Mouse (Mus musculus) fat pad, adult 2 months (tissue): ENCODE measurements around the gene Aco2.
"Not testable (repeated sequence)": the region's sequence is repeated elsewhere in the genome, so short reads cannot be mapped to it uniquely, and the experiment has no call there.

ENCODE experiments used
- DNase-seq: peaks from one replicate; pipeline ENCODE4 v3.0.0-alpha.2; 2011; ENCODE audit warnings: low read depth, low spot score; ENCODE audit errors: extremely low read depth

The Aco2 gene

GRCm38 (mm10) chr15:81871604-81872261, 376 bp upstream of the Aco2 start, which contains the start of gene Phf5a:
Gene Phf5a, minus strand, starts transcription at chr15:81871911.
- DNase-seq, result peak; percentile 73

DNA sequence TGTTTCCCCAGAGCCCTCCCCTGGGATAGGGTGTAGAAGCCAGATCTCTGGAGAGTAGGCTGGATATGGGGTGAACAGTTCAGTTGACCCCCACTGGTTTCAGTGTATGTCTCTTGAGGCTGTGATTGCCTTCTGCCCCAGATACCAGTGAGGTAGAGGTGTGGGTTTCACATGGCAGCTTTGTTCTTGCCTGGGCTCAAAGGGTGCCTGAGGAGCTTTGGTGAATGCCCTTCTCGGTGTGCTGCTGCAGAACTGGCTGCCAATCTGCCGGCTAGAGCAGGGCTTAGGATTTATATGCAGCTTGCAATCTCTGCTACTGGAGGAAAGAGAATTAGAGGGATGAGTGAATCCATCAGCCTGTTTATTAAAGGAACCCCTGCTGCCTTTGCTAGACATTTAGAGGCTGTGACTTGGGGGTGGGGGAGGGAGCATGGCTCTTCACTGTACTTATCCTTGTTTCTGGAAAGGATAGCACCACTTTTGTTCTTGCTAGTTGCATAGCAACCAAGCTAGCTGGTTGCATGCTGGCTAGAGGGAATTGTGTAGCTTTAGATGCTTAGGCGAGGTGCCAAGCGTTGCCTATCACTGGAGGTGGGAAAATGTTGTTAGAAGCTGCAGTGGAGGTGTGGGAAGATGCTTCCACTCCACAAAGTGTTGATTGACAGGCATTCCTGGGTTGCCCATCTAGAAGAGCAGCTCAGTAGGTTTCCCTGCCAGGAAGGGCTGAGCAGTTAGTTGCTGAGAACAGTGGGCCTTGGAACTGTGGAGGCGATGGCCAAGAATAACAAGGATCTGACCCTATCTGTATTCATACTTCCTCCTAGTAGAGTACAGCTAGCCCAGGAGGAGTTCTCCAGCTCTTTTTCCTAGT, 7.7 kb downstream of the Aco2 start:
- DNase-seq, result no peak

DNA sequence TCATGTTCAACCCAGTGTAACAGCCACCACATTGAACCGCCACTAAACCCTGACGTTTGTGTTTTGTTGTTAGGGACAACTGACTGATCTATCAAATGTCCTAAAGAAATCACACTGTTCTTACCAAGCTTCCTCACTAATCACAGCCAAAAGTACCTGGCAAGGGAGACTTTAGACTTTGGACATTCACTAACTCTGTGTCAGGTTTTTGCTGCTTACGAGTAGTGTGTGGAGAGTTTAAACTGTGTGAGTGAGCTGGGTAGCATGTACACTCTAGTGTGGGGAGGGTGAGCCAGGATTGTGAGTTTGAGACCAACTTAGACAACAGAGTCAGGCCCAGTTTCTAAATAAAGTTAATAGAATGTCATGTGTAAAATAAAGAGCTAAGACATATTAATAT, 10.2 kb downstream of the Aco2 start:
- DNase-seq, result no peak

GRCm38 (mm10) chr15:81885418-81885934, 13.4 kb downstream of the Aco2 start:
- no peak for DNase-seq

GRCm38 (mm10) chr15:81886795-81887550, 14.9 kb downstream of the Aco2 start:
- no peak for DNase-seq

DNA sequence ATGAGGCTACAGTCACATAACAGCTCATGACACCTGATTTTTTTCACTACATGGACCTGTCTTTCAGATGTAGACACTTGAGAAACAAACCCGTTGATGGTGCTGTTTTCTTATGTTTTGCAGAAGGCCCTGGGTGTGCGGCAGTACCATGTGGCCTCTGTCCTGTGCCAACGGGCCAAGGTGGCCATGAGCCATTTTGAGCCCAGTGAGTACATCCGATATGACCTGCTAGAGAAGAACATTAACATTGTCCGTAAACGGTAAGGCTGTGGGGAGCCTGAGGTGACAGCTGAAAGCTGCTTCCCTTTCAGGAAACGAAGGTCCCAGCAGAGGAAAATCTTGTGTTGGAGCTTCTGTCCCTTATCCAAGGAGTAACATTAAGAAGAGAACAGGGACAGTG, 17.1 kb downstream of the Aco2 start:
- no peak for DNase-seq

- no peak for DNase-seq
Measured at GRCm38 (mm10) chr15:81891140-81891802, 19.2 kb downstream of the Aco2 start.

DNA sequence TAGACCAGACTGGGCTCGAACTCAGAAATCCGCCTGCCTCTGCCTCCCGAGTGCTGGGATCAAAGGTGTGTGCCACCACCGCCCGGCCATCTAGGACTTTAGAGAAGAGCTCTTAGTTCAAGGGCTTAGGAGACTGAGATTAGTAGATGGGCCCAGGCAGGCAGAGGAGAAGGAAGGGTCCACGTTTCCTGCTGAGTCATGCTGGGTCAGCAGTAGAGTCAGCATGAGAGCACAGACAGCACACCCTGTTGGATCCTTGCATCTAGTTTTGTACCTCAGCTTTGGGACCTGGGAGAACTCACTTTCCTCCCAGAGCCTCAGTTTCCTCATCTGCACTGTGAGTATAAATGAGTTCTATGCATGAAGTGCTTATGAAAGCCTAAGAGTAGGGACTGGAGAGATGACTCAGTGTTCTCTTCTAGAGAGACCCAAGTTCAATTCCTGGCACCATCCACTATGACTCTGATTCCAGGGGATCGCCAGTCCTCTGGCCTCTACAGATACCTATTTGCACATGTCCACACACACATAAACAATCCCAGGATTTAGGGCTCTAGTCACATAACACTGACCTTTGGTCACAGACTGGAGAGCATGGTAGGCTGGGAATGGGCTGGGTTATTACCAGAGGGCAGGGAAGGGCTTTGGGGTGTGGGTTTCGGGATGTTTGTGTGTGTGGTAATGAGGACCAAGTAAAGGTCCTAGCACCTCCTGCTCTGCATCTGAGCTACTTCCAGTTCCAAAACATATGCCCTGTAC, 19.9 kb downstream of the Aco2 start:
- no peak for DNase-seq

DNA sequence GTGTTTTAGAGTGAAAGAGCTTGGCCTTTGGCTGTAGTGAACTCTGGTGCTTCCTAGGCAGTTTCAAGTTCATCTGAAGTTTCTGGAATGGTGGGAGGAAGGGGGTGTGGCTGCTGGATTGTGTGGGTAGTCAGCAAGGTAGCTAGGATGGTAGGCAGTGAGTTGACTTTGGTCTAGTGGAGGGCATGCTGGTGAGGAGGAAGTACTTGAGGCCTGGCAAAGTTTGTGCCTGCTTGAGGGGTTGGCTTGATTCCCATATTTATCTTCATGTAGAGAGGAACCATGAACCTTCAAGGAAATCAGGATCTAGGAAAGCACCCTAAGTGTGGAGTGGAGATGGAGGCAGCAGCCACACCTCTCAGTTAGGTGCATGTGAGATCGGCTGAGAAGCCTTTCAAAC, 21.9 kb downstream of the Aco2 start:
- no peak for DNase-seq

- no peak for DNase-seq
Measured at GRCm38 (mm10) chr15:81896407-81896806, 24.3 kb downstream of the Aco2 start.

DNA sequence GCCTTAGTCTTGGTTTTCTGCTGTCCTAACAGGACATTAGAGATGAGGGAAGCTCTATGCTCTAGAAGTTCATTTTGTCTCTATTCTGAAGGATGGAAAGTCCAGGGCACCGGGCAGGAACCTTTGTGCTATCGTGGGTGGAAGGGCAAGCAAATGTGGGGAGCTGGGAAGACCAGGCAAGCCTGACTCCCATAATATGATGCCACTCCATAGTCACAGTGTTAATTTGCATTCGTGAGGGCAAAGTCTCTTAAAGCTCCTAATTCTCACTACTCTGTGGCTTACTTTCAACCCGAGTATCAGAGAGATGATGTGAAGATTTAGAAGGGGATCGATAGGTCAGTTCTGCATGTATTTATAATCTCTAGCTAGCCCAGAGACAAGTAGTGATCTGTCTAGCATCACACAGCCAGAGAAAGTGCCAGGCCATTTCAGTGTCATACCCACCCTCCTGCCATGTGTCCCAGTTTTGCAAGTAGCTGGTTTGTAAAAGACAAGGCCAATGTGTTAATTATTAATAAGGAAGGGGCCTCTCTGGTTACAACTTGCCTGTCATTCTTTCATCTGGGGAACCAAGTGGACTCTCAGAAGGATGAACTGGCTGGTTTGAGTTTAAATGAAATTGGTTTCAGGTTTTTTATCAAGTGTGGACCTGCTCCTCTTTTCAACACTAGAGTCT, 25.6 kb downstream of the Aco2 start:
- DNase-seq, result no peak

GRCm38 (mm10) chr15:81898751-81899150, 26.6 kb downstream of the Aco2 start:
- DNase-seq, result no peak

- no peak for DNase-seq
Measured at GRCm38 (mm10) chr15:81904939-81905338, 32.8 kb downstream of the Aco2 start.

GRCm38 (mm10) chr15:81907953-81908352, 35.8 kb downstream of the Aco2 start:
- no peak for DNase-seq

DNA sequence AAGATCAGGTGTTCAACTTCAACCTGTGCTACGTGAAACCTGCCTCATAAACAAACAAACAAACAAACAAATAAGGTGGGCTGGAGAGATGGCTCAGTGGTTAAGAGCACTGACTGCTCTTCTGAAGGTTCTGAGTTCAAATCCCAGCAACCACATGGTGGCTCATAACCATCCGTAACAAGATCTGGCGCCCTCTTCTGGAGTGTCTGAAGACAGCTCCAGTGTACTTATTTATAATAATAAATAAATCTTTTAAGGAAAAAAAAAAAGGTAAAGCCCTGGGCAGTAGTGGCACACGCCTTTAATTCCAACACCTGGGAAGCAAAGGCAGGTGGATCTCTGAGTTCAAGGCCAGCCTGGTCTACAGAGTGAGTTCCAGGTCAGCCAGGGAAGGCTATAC, 36.7 kb downstream of the Aco2 start:
- not testable (repeated sequence) for DNase-seq

- no peak for DNase-seq
Measured at GRCm38 (mm10) chr15:81912498-81912897, 40.4 kb downstream of the Aco2 start.

GRCm38 (mm10) chr15:81914668-81915067, 42.6 kb downstream of the Aco2 start:
- DNase-seq, result no peak

GRCm38 (mm10) chr15:81915663-81916062, 43.6 kb downstream of the Aco2 start:
- DNase-seq, result no peak

GRCm38 (mm10) chr15:81917201-81917600, 45.1 kb downstream of the Aco2 start:
- no peak for DNase-seq
